Mouse (Mus musculus) hindlimb bud, embryonic 11.5 days (tissue): ENCODE data around the gene Atf1.
"Not testable (repeated sequence)": the region's sequence is repeated elsewhere in the genome, so short reads cannot be mapped to it uniquely, and the experiment has no call there.

Source experiments
- DNase-seq: peaks from one replicate; pipeline ENCODE4 v3.0.0-alpha.2; 2012; ENCODE audit warnings: low read depth, low spot score; ENCODE audit errors: extremely low spot score

Atf1 gene

DNA sequence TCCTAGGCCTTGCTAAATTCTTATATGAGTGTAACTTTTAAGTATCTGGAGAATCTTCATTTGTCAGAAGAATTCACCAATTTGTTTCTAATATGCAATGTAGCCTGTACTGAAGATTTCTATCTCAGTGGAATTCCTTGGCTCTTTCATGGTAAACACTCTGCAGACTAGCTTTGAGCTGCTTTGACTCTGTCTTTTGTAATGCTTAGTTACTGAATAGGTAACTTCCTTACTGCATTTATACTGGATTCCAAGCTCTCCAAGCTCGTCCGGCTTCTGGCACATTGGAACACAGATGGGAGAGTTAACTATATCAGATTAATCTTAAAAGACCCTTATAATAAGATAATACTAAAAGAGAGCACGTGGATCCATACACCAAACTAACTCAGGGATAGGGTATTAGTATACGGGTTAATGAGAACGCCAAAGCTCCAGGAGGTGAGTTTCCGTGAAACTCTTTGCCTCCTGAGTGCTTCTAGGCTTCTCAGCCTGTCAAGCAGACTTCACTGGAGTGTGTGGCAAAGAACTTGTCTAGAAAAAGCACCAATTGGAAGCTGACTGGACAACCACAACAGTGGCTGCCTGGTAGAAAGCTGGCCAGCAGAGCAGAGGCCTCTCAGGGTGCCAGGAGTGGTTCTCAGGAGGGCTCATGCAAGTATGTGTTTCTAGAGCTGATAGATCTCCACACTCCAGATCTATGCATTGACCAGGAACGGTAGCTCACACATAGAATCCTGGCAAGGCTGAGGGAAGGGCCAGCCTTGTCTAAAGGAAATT lies 31.2 kb downstream of the Atf1 start:
- DNase-seq: no peak

DNA sequence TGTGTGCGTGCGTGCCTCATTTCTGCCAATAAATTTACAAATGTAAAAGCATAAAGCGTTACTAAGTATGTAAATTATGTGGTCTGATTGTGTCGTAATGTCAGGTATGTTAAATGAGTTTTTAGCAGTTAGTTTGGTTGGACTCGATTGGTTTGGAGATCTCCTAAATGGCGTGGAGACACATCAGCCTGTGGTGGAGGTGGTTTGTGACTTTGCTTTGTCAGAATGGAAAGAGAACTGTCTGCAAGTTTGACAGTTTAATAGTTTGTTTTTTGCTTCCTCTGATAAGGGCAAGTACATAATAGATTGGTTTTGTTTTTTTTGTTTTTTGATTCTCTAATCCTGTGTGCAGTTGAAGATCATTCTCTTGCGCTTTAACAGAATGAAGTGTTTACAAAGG lies 32.7 kb downstream of the Atf1 start:
- DNase-seq: not testable (repeated sequence)

DNA sequence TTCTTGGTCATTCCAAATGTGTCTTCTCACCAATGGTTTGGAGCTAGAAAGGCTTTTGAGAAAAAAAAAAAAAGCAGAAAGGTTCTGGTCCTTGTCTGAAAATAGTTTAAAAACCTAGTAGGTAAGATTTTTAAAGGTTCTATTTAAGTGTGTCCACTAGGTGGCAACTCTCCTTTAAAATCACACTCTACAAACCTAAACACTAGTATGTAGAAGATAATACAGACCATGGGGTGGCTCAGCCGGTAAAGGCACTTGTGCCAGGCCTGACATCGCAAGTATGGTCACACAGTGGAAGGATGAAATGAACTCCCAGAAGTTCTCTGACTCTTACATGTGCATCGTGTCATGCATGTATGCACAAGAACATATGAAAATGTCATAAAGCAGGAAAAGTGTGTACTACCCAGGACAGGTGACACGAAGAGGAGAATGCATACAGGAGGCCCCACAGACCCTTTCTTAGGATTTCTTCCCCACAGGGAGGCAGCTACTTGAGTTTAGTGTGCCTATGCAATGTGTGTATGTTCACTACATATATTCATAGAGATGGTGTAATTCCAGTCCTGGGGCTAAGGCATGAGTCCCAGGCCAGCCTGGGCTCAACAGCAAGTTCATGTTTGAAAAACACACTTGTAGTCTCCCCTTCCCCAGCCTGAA lies 35.8 kb downstream of the Atf1 start:
- DNase-seq: peak; percentile 10

DNA sequence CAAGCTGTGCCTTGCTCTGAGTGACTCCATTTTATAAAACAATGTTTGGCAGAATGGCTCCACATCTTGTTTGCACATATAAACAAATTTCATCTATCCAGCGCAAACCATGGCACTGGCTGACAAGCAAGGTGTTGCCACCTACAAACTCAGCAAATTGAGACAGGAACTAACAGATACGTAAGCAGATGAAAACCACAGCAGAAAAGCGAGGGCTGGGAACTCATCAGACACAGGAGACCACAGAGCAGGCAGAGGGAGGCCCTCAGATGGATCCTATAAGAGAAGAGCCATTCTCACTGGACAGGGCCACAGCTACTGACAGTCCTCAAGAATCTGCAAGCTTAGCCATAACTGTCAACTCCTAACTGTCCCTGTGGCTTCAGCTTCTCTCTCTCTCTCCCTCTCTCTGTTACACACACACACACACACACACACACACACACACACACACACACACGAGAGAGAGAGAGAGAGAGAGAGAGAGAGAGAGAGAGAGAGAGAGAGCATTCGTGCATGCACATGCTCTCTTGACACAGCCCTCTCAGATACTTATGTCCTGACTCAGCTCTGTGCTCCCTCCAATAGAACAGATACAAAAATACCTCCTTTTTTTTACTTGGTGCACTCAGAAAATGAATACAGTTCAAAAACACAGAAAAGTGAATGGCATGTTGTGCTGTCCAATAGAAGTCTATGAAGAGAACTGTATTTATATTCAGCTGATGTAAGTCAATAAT lies 38.1 kb downstream of the Atf1 start:
- DNase-seq: no peak

DNA sequence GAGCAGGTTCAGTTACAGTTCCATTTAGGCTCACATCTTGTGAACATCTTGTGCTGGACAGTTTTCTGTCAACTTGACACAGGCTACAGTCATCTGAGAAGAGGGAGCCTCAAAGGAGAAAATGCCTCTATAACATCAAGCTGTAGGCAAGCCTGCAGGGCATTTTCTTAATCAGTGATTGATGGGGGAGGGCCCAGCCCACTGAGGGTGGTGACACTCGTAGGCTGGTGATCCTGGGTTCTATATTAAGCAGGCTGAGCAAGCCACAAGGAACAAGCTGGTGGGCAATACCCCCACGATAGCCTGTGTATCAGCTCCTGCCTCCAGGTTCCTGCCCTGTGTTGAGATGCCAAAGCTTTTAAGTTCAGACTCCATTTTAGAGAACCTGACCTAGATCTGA lies 41.3 kb downstream of the Atf1 start:
- DNase-seq: no peak

DNA sequence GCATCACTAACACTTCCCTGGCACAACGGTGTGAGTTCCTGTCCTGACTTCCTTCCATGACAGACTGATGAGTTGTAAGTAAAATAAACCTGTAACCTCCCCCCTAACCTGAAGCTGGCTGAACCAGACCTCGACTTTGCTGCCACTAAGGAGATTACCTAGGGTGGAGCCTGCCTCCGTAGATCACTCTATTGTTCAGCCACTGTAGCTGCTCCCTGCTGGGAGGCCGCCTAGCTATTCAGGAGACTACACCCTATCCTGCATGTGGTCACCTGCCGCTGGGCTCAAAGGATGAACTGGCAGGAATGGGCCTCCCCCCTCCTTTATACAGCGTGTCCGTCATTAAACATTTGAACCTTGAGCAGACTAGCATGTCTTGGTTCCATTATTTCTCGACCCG lies 42.2 kb downstream of the Atf1 start:
- no peak for DNase-seq

DNA sequence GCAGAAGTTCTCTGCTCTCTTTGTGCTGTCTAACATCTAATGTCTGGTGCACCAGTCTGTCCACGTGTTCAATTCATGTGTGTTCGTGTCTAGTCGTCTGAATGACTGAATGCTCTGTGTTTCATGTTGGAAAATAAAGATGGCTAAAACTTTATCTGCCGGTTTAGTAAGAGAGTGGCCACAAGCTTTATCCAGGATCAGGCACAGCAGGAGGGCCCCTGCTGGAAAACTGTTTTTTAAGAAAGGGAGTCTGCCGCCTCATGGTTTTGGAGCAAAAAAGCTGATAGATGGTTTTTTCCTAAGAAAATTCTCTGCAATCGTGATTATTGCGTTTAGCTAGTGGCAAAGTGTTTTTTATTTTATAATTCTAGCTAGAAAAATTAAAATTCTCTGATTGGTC lies 43.0 kb downstream of the Atf1 start:
- not testable (repeated sequence) for DNase-seq

DNA sequence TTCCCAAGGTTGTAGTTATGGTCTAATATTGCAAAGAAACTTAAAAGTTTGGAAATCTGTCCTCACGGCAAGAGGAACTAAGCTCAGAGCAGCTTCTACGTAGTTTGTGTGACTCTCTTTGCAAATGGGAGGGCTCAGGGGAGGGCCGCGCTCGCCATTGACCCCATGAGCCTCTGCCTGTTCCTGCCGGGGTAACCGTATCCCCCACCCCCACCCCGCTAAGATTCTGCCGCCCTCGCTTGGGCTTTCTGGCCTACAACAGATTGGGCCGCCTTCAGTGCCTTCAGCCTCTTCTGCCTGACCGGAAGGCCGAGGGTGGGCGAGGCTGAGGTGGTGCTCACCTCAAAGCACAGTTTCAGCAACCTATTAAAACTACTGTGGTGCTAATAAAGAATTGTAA lies 43.8 kb downstream of the Atf1 start:
- DNase-seq: no peak

DNA sequence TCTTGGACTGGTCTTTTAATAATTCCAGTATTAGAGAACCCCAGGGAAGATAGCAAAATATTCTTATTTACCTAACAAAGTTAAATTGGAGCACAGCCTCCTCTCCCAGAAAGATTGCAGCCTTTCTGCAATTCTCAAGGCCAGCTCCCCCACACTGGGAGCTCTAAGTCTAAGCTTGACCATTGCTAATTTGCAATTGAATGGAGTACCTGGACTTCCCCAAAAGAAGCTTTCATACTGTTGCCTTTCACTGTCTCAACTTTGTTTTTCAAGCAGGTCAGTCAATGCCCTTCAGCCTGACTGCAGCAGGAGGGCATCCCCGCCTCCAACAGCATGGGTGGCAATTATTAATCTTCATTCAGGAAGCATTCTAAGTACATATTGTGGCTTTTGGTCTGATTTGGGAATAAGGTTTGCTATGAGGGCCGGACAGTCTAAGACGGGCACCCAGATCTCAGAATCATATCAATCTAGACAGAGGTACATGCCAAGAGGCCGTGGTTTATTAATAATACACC lies 46.2 kb downstream of the Atf1 start:
- DNase-seq: not testable (repeated sequence)

DNA sequence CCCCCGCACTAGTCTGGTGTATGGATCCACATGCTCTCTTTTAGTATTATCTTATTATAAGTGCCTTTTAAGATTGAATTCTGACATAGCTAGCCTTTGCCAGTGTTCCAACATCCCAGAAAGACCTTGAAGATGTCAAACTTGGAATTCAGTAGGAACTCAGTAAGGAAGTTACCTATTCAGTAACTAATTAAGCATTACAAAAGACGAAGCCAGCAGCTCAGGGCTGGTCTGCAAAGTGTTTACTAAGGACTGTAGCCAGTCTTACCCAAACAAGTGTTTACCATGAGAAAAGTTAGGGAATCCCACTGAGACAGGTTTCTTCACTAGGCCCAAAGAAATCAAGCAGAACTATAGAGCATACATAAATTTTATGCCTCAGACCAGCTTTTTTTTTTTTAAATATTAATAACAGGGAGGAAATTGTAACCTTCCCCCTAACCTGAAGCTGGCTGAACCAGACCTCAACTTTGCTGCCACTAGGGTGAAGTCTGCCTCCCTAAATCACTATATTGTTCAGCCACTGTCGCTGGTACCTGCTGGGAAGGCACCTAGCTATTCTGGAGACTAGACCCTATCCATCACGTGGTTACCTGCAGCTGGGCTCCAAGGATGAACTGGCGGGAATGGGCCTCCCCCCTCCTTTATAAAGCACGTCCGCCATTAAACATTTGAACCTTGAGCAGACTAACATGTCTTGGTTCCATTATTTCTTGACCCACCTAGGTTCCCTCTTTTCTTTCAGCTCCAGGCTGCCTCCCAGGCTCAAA lies 47.4 kb downstream of the Atf1 start:
- DNase-seq: no peak

DNA sequence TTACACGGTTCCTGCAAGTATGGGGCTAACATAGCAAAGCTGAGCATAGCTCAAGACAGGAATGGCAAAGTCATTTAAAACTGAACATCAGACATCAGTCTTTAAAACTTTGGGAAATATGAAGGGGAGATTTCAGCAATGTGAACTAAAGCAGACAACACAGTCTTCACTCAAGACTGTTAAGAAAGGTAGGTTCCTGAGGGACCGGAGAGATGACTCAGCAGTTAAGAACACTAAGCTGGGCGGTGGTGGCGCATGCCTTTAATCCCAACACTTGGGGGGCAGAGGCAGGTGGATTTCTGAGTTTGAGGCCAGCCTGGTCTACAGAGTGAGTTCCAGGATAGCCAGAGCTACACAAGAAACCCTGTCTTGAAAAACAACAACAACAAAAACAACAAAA lies 48.8 kb downstream of the Atf1 start:
- DNase-seq: no peak

DNA sequence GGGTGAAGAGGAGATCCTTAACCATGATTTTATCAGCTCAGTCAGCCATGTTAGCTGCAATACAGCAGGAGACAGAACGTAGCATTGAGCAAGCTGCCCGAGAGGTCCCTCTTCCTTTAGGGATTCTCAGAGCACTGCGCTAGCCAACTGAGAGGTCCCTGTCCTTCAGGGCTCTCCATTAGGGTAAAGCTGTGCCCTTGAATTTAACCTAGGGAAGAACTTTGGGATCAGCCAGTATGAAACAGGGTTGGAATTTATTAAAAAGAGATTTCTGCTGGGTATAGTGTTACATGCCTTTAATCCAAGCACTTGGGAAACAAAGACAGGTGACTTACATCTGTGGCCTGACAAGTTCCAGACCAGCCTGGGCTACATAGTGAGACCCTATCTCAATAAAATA lies 50.0 kb downstream of the Atf1 start:
- no peak for DNase-seq

DNA sequence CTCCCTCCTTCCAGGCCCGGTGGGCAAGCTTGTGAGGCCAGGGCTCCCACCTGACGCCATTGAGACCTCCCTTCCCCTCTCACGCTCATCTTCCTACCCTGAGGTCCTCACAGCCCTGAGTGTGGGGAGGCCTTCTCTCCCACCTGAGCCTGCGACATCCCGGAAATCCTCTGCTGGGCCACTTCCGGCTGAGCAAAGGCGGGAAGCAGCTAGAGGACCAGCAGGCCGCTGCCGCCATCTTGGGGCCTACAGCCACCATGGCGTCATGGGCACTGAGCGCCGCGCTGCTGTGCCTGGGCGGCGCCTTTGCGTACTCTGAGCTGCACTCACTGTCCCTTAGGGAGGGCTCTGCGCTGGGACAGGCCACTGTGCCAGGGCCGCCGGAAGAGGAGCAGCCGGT lies 53.0 kb downstream of the Atf1 start, which contains the start of gene Tmprss12:
Gene Tmprss12 (plus strand): TSS at position 212 of the 400 bp plus-strand sequence.
- DNase-seq: no peak

DNA sequence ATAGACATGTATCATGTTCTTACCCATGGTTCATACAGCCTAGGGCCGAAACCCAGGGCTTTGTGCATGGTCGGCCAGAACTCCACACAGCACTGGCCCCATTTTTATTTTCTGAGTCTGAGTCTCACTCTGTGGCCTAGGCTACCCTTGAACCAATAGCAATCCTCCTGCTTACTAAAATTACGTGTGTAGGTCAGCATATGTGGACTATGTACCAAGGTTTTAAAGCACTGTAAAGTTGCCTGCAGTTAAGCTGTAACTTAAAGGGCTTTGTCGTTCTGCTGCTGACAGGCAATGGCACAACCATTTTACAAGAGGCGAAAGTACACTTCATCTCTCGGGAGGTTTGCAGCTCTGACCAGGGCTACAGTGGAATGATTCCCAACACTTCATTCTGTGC lies 61.4 kb downstream of the Atf1 start:
- no peak for DNase-seq

DNA sequence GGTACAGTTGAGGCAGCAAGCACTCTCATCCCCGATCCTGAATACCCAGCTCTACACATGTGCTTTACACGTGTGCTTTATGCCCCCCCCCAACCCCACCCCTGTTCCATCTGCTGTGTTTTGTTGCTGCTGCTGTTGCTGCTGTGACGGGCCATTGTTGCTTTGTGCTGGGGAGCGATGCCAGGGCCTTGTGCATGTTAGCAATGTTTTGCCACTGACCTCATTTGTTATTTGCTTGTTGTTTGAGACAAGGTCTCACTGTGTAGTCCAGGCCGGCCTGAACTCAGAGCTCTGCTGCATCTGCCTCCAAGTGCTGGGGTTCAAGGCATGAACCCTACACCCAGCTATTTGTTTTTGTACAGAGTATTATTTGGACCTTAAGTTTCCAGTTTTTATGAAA lies 63.2 kb downstream of the Atf1 start:
- DNase-seq: no peak

DNA sequence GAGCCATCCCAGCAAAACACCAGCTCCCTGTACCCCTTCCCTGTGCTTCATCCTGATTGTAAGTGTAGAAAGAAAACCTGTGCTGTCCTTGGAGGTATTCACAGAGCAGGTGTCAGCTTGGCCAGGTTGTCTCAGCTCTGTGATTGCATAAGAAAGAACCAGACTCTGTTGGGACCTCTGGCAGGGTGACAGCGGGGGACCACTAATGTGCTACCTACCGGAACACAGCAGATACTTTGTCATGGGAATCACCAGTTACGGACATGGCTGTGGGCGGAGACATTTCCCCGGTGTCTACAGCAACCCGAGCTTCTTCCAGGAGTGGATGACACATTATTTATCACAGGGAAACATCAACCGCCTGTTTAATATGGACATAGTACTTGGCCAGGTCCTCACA lies 64.7 kb downstream of the Atf1 start:
- DNase-seq: no peak

DNA sequence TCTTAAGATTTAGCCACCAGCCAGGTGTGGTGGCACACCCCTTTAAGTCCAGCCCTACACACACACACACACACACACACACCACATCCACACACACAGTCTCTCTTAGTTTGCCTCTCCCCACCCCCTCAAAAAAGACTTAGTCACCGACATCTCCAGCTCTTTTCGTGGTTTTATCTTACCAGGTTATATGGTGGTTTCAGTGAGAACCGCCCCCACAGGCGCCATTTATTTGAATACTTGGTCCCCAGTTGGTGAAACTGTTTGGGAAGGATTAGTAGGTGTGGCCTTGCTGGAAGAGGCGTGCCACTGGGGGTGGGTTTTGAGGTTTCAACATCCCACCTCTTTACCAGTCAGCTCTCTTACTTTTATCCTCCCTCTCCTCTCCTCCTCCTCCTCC lies 70.2 kb downstream of the Atf1 start:
- DNase-seq: no peak

DNA sequence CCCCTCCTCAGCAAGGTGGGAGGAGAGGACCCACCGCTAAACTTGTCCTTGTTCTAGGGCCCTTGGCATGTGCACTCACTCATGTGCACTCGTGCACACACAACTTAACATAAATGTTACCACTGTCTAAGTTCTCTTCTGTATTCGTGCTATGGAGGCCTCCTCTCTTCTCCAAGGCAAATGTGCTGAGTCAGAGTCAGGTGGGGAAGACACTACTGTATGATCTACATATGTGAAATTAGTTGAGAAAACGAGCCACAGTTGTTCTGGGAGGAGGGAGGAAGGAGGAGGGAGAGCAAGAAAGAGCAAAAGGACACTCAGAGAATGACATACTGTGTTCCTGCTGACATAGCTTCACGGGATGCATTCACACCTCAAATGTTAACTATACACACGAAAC lies 72.9 kb downstream of the Atf1 start:
- DNase-seq: no peak

DNA sequence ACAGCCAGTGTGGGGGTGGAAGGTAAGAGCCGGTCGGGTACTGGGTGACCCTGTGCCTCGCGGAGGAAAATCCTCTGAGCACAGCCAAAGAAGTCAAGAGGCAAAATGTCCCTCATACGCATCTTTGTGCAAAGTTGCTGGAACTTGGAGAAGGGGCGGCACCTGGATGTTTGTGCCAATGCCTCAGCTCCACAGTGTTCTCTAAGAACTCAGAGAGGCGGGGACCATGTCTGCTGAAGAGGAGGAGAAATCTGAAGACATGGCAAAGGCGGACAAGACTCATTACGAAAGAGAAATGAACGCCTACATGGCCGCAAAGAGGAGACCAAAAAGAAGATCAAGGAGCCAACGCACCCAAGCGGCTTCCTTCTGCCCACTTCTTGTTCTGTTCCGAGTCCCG lies 73.9 kb downstream of the Atf1 start:
- no peak for DNase-seq

DNA sequence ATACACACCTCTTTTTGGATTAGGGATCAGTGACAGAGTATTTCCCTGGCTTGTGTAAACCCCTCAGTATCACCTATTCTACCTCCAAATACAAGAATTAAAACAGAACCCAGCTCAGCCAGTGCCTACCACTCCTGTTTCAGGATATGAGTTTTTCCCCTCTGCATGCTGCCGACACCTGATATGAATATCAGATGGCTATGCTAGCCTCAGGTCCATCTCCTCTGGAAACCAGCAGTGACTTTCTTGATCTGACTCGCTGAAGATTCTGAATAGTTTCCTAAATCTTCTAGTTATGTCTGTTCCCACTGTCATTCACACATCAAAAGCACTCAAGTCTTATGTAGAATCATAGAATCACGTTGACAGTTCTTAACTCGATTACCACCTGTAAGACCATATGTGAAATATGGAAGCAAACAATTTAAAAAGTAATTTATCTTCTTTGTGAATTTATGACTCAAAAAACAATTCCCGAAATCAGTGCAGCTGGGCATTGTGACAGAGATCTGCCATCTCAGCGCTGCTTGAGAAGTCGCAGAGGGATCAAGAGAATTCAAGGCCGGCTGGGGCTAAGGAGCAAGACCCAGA lies 75.9 kb downstream of the Atf1 start:
- DNase-seq: no peak
